Comparison of ENCODE assay signal across 23 mouse cellular contexts in the genomic region with DNA sequence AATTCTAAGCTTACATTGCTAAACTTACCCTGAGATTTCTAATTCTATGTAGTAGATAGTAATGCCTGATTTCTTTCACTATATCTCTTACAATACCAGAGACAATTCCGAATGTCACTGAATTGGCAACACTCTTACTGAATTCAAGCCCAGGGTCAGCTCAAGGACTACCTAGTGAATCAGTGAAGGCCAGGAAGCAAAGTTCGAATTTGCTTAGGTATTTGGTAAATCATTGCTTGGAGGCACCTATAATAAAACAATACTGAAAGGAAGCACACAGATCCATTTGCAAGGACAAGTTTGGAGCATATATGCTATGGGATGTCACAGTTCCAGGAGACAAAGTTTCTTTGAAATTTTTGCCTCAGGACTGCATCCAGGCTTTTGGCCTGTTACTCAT.
"Had no signal": no experiment of that assay in that cellular context is flagged by ENCODE, and none has a peak within 500 bp of the region (broad histone marks: within the 10 kb centered on the region; RNA-seq: fewer than 3 reads in every experiment).

No protein-coding gene starts in this region.

- H3K9ac ChIP-seq: forebrain, postnatal 0 days; heart, embryonic 13.5 days; heart, embryonic 15.5 days; hindbrain, embryonic 13.5 days; hindbrain, embryonic 15.5 days; limb, embryonic 13.5 days; limb, embryonic 15.5 days; liver, embryonic 12.5 days; liver, embryonic 14.5 days had no signal

- H3K4me1 ChIP-seq: heart, embryonic 13.5 days; heart, embryonic 15.5 days; hindbrain, embryonic 13.5 days; hindbrain, embryonic 15.5 days; limb, embryonic 13.5 days; limb, embryonic 15.5 days; liver, embryonic 12.5 days had no signal

- H3K4me3 ChIP-seq: heart, adult 2 months; heart, embryonic 13.5 days; heart, embryonic 15.5 days; hindbrain, embryonic 13.5 days; hindbrain, embryonic 15.5 days; limb, embryonic 13.5 days; limb, embryonic 15.5 days; liver, embryonic 12.5 days had no signal

- H3K27me3 ChIP-seq: heart, embryonic 13.5 days; heart, embryonic 15.5 days; hindbrain, embryonic 13.5 days; hindbrain, embryonic 15.5 days; limb, embryonic 13.5 days; limb, embryonic 15.5 days; liver, embryonic 12.5 days had no signal

- H3K4me2 ChIP-seq: heart, embryonic 11.5 days; heart, embryonic 13.5 days; heart, embryonic 15.5 days; hindbrain, embryonic 13.5 days; hindbrain, embryonic 15.5 days; limb, embryonic 13.5 days; limb, embryonic 15.5 days; liver, embryonic 12.5 days had no signal

- H3K9me3 ChIP-seq: heart, embryonic 13.5 days; heart, embryonic 15.5 days; hindbrain, embryonic 13.5 days; hindbrain, embryonic 15.5 days; limb, embryonic 13.5 days; limb, embryonic 15.5 days; liver, embryonic 12.5 days had no signal

- ATAC-seq: forebrain, postnatal 0 days; hindbrain, postnatal 0 days; intestine, embryonic 16.5 days; liver, embryonic 12.5 days had no signal

- H3K36me3 ChIP-seq: heart, embryonic 13.5 days; heart, embryonic 15.5 days; hindbrain, embryonic 13.5 days; hindbrain, embryonic 15.5 days; limb, embryonic 13.5 days; limb, embryonic 15.5 days; liver, embryonic 12.5 days had no signal

- DNase-seq: forebrain, postnatal 0 days; gastrocnemius, postnatal 14 days; gastrocnemius, postnatal 36 days; heart, adult 11 months; heart, adult 2 months; heart, postnatal 14 days; heart, postnatal 36 days; layer of hippocampus, adult 9-11 months; layer of hippocampus, postnatal 36 days; left cerebral cortex, postnatal 4 days; lung, adult 18-20 months had no signal

- H3K27ac ChIP-seq: heart, adult 2 months; heart, embryonic 13.5 days; heart, embryonic 15.5 days; hindbrain, embryonic 13.5 days; hindbrain, embryonic 15.5 days; hindbrain, postnatal 0 days; kidney, postnatal 0 days; limb, embryonic 13.5 days; limb, embryonic 15.5 days; liver, embryonic 12.5 days; liver, embryonic 14.5 days had no signal
